In genomic region chr13:24751396-24751795, GRCm38 (mm10) we compare ENCODE assay signal across 28 mouse cellular contexts. TPM values are rescaled to one million over a fixed set of nuclear protein-coding genes. Genes with fewer than 3 reads are reported as not detected.
DNase-seq lines count a peak whose midpoint lies in the region; ATAC-seq lines count a peak whose summit lies in the region.
"Had no signal": no experiment of that assay in that cellular context is flagged by ENCODE, and none has a peak within 500 bp of the region (broad histone marks: within the 10 kb centered on the region; RNA-seq: fewer than 3 reads in every experiment).

No protein-coding gene starts in this region.

- peak; percentile 9 to 11 for DNase-seq in frontal cortex, postnatal 36 days (ENCODE audit: low spot score in 2 of 2)
- DNase-seq in frontal cortex, postnatal 25 days (ENCODE audit: low spot score in 2 of 2): no peak
- DNase-seq in right cerebral cortex, adult 2 months (ENCODE audit: low spot score in 2 of 2): peak; percentile 25 to 34
- no peak for DNase-seq in right cerebral cortex, postnatal 14 days
- peak; percentile 74 for DNase-seq in 416B (ENCODE audit: low read depth)
- DNase-seq in brain, adult 2 months (ENCODE audit: low read depth, low spot score): peak; percentile 78
- no peak for DNase-seq in gastrocnemius, adult 18-20 months (ENCODE audit: low spot score)
- DNase-seq: adrenal gland, adult 8-10 months; cerebellum, adult 8-10 months; cerebellum, postnatal 25 days; gastrocnemius, adult 2 months; gastrocnemius, postnatal 36 days; heart, adult 2 months; heart, postnatal 10 days; kidney, adult 11 months; kidney, postnatal 25 days; thymus, postnatal 14 days had no signal

- no peak for ATAC-seq in megakaryocyte-erythroid progenitor cell, adult 5-6 weeks (replicated peaks; ENCODE audit: low FRiP score, low TSS enrichment, poor library complexity, severe bottlenecking)
- ATAC-seq: activated CD4-positive, CD25-positive, alpha-beta regulatory T cell, adult 4 months; CD4-positive, CD25-positive, alpha-beta regulatory T cell, adult 4 months; forebrain, embryonic 15.5 days had no signal

RNA-seq across cellular contexts. Expression of gene Gmnn, which starts 10.3 kb away (rescaled TPM):
- total RNA-seq in gastrocnemius, adult 18-20 months (2021): 1 to 10 TPM; 4.1 to 4.2 TPM
- total RNA-seq in megakaryocyte-erythroid progenitor cell, adult 5-6 weeks (2014; fragmentation: Nextera tagmentation): 156 and 206 TPM in 2 replicates
- total RNA-seq in megakaryocyte-erythroid progenitor cell, adult 5-6 weeks (2017): 222 and 297 TPM in 2 replicates

RNA-seq across cellular contexts. Expression of gene Armh2, which starts 10.4 kb away (rescaled TPM):
- total RNA-seq in gastrocnemius, adult 18-20 months (2021): not detected
- not detected in 2 replicates for total RNA-seq in megakaryocyte-erythroid progenitor cell, adult 5-6 weeks (2014; fragmentation: Nextera tagmentation)
- 2.1 TPM in 1 of 2 replicates, not detected in the other for total RNA-seq in megakaryocyte-erythroid progenitor cell, adult 5-6 weeks (2017)
- total RNA-seq: adrenal gland, adult 8-10 months; adrenal gland, postnatal 4 days; gastrocnemius, adult 2 months; gastrocnemius, postnatal 36 days; heart, adult 2 months; heart, postnatal 10 days; hematopoietic stem cell, adult 5-6 weeks; layer of hippocampus, adult 18-20 months; layer of hippocampus, postnatal 10 days; left cerebral cortex, adult 2 months; left cerebral cortex, postnatal 36 days; megakaryocyte progenitor cell, adult 5-6 weeks had no signal

RNA-seq across cellular contexts. Expression of gene BC005537, which starts 50.1 kb away (rescaled TPM):
- 10 to 100 TPM; 46.5 to 55.2 TPM for total RNA-seq in gastrocnemius, adult 18-20 months (2021)
- total RNA-seq in megakaryocyte-erythroid progenitor cell, adult 5-6 weeks (2014; fragmentation: Nextera tagmentation): 91.9 and 121 TPM in 2 replicates
- total RNA-seq in megakaryocyte-erythroid progenitor cell, adult 5-6 weeks (2017): 42.4 and 44.0 TPM in 2 replicates

Comparison
In these comparisons a context has a peak if more than half of its experiments do, and no peak if none do; other contexts are left out.
1. DNase-seq: peak in frontal cortex, postnatal 36 days (2 of 2), right cerebral cortex, adult 2 months (2 of 2), 416B (single experiment) and brain, adult 2 months (single experiment); none in frontal cortex, postnatal 25 days (0 of 2), right cerebral cortex, postnatal 14 days (single experiment) and gastrocnemius, adult 18-20 months (single experiment).
2. RNA of gene Gmnn, which starts 10.3 kb away (total RNA-seq): 156 to 297 TPM in megakaryocyte-erythroid progenitor cell, adult 5-6 weeks; 4.1 to 4.2 TPM in gastrocnemius, adult 18-20 months; every median in the first group is over 10 times any median in the second.